Mouse (Mus musculus): ENCODE results near the gene Rad51b.

Gene Rad51b

DNA sequence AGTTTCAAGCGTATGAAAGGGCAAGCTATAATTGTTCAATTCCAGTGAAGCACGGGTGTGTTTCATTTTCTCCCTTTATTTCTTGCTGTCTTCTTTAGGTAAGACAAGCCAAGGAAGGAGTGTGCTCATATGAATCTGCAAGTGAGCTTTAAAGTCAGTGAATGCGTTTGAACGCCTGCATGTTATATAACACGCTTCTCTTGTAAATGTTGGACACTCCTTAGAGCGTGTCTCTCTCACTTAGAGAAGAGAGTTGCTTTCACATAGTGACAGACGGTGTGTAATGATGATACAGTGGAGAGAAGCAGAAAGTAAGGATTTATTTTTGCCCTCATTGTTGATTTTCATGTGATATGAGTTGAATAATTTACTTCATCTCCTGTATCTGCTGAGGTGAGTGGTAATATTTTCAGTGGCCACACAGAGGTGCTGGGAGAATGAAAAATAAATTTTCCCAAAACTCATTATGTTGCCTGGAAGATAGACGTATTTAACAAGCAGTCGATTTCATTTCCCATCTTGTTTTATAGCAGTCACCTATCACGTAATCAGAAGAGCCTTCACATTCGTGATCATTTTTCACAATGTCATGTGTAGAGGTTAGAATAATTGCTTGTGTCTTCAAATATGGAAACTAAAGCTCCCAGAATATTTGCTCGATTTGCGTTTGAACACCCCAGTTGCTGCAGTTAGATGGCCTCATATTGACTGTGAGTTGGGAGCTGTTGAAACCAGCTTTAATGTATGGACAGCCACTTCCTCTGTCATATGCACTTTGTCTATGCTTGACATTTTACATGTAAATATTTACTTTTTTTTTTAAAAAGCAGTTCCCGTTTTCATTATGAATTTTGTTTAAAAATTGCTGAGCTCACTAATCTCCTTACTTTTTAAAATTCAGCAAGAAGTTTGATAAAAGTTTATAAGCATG lies 228.1 kb downstream of the Rad51b start:
- no peak for DNase-seq (ENCODE audit: low read depth in 2 of 2, low spot score in 2 of 2)

DNA sequence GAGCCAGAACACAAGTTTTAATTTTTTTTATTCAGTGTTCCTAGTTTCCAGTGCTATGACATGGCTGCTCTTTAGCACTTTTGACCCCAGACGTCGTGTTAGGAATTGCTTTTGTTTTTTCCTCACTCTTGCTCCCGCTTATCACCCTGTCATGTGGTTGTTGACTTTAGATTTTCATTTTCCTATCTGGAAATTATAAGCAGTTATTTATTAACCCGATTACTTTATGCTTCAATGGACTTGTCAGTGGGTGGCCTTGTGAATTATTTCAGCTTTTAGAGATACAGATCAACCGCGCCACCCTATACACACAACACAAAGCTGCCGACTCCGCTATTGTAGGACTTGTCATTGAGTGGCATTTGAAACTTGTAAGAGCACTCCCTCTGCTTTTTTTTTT lies 228.8 kb downstream of the Rad51b start:
- no peak for DNase-seq (ENCODE audit: low read depth in 2 of 2, low spot score in 2 of 2)

DNA sequence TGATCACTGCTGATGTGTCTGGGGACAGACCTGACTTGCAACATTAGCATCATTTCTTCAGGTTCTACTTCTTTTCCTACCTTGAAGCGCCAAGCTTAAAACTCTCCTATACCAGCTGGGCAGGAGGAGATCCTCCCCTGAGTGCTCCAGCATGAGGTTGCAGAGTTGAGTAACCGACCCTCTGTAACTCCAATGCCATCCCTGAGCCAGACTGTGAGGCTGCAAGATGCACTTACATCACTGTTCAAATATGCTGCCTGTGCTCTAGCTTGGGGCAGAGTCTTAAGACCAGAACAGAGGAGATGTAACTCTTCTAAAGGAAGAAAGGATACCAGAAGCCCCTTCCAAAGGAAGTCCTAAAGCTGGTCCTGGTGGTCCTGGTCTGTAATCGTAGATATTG lies 230.1 kb downstream of the Rad51b start:
- DNase-seq (ENCODE audit: low read depth in 2 of 2, low spot score in 2 of 2), result no peak

DNA sequence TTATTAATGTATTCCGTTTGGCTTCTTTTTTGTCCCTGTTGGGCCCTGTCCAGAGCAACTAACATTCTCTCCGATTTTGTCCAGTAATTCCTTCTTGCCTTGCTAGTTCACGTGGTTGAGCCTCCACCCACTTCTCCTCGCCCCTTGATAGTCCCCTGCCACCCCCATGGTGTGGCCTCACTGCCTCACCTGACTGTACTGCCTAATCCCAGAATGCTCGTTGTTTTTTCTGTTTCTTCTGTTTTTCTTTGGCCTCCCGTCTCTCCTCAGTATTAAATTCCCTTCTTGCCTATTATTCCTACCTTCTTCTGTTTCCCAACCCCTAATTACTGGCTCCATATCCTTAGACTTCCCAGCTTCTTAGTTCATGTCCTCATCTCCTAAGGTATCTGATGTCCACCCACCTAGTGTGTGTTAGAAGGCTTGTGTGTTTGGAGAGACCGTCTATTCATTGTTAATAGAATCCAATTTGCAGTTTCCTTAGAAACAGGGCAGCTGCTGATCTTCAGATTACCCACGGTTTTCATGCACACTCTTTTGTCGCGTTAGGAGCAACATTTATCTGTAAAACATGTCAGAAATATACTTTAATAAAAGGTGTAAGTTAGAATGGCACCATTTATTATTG lies 233.3 kb downstream of the Rad51b start:
- no peak for DNase-seq (ENCODE audit: low read depth in 2 of 2, low spot score in 2 of 2)

DNA sequence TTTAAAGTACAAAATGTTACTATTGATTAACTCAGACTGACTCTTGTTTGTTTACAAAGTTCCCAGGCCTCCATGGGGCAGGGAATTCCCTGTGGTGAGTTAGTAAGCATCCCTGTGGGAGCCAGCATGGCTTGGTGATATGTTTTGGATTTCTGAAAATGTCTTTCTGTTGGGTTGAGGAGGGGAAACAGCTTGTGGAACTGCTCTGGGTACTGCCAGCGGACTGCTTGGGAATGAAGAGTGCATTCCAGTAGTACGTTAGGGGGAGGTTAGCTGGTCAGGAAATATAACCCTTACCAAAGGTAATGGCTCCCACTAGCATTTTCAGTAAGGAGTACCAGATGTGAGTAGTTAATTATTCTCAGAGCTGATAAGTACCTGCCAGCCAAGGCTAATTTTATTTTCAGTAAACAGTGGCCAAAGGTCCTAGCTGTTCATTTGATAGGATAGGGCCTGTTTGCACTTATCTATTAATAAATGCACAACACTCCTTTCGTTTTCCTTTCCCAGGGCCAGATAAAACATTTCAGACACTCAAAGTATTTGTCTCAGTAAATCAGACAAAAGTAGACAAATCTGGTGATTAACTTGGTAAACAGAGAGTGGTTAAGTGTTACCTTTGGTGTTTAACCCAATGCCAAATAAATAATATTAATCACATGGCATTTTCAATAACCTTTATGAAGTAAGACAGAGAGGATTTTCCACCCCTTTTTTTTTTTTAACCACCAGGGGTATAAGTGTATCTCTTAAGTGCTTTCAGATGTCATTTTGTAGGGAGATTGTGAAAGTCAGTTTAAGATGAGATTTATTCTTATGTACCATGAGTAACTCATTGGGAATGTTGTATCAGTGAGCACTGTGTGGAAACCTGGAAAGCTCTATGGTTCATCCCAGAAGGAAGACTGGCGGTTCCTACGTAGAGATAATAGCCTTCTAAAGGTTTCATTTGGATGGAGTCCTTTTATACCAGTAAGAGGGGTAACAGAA lies 235.0 kb downstream of the Rad51b start:
- no peak for DNase-seq (ENCODE audit: low read depth in 2 of 2, low spot score in 2 of 2)

DNA sequence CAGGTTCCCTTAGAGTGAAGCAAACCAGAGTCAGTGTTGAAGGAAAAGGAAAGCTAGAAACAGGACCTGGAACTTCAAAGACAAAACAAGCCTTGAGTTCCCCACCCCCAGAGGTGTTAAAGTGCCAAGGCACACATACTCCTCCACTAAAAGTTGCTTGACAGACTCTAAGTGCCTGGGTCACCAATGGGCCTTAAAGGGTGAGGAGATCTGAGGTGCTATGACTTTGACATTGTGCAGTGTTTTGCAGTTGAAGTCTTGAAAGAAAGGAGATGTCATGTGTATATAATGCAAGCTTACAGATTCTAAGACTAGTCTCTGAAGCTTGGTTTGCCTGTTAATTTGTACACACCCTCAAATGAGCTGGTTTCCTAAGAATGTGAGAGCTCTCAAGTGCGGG lies 237.7 kb downstream of the Rad51b start:
- no peak for DNase-seq (ENCODE audit: low read depth in 2 of 2, low spot score in 2 of 2)

DNA sequence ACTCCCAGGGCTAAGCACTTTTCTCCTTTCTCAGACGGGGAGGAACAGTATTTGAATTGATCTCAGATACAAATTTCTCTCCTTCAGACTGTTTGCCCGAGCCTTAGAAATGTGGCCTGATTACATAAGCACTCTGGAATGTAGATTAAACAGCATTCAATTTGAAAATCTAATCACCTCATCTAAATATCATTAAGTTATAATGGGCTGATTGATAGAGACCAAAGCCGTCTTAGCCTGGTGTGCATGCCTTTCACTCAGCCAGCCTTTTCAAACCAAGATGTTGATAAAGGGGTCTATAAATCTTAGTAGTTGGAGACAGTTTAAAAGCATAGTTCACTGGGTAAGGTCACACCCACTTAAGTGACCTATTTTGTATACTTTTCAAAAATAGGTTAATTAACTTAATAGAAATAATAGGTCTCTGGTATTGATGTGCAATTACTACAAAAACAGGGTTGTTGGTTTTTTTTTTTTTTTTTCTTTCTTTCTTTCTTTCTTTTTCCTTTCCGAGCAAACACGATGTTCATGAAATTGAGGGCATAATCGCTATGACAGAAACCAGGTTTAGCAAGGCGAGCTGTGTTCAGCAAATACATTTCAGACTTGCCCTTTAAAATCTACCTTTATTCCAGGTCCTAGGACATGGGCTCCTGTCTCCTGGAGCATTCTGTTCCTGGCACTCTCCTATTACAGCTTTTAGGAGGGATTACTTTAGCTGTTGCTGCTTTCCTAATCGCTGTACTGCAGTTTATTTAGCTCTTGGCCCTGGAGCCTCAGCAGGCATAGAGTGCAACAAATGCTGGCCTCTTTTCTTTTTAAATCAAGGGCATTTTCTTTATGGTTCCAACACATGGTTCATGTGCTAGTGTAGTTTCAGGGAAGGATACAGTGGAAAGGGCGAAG lies 238.7 kb downstream of the Rad51b start:
- no peak for DNase-seq (ENCODE audit: low read depth in 2 of 2, low spot score in 2 of 2)

DNA sequence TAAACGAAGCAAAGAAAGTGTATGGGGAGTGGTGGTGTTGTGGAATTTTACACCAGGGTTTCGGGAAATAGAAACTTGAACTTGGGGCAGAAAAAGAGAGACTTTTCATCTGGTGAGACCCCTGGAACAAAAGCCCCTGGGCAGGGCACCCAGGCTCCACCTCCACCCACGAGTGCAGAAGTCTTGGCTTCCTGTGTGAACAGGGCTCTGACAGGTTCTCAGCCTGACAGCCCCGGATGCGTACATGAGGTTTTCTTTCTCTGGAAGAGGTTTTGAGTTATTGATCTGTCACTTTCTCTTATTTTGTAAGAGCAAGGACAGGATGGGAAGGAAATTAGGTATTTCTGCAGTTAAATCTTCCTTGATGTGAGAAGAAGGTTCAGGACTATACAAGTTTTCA lies 243.1 kb downstream of the Rad51b start:
- no peak for DNase-seq (ENCODE audit: low read depth in 2 of 2, low spot score in 2 of 2)

DNA sequence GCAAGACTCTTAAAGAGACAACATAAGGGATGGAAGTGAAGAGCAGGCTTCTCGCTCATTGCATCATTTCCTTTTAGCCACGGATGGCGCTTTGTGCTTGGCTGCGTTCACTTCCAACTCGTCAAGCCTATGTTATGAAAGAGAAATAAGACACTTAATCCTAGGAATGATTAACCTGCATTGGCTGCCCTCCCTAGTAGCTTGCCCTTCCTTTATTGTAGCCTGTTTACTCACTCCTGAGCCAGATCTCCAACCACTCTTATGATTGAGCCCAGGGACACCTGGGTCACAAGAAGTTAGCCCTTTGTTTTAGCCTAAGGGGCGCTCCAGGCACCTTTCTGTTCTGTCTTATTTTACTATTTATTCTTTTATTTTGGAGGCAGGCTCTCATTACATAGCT lies 244.5 kb downstream of the Rad51b start:
- DNase-seq (ENCODE audit: low read depth in 2 of 2, low spot score in 2 of 2), result no peak

DNA sequence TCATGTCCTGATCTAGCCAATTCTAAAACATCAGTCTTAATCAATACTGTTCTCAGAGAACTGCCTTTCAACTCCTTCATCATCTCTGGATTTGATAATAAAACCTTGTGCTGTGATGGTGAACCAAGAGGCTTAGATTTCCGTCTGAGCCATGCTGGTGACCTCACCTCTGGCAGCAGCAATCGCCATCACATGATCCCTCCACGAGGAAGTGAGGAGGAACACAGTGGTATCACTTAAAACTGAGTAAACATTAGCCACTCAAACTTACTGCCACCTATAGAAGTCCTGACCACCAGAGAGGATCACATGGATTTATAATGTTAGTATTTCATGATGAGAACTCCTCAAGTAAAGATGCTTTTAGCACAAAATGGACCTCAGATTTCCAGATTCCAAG lies 248.0 kb downstream of the Rad51b start:
- DNase-seq (ENCODE audit: low read depth in 2 of 2, low spot score in 2 of 2), result no peak

DNA sequence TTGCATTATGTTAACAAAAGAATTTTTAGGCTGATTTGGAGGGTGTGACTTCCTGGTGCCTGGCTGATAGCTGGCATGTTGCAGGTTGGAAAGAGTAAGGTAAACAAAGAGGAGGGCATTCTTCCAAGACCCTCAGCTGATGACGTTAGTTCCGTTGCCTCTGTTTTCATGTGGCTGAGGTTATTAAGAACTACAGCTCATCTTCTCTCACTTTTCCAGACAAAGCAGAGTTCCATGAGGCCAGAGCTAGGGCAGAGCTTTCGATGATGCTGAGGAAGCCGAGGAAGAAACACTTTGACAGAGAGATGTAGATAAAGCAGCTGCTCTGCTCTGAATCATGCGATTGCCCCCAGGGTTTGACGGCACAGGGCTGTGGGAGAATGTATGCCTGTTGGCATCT lies 250.5 kb downstream of the Rad51b start:
- DNase-seq (ENCODE audit: low read depth in 2 of 2, low spot score in 2 of 2), result no peak

DNA sequence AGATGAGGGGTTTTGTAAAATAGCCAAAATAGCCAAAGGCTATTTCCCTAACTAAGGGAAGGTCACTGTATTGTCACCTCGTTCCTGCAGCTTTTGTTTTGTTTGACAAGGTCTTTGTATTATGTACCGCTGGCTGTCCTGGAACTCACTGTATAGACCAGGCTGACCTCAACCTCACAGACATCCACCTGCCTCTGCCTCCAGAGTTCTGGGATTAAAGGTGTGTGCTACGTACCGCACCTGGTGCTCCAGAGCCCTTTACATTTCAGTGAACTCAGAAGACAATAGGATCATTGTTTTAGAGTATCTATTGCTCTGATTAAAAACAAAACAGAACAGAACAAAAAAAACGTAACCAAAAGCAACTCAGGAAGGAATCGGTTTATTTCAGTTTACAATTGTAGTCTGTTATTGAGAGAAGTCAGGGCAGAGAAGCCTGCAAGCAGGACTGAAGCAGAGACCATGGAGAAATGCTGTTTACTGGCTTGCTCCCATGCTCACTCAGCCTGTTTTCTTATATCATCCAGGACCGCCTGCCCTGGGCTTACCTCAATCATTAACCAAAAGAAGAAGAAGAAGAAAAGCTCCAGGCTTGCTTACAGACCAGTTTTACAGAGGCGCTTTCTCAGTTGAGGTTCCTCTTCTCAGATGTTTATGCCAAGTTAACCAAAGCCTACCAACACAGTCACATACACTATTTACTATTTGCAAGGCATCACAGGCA lies 251.7 kb downstream of the Rad51b start:
- DNase-seq (ENCODE audit: low read depth in 2 of 2, low spot score in 2 of 2), result no peak

DNA sequence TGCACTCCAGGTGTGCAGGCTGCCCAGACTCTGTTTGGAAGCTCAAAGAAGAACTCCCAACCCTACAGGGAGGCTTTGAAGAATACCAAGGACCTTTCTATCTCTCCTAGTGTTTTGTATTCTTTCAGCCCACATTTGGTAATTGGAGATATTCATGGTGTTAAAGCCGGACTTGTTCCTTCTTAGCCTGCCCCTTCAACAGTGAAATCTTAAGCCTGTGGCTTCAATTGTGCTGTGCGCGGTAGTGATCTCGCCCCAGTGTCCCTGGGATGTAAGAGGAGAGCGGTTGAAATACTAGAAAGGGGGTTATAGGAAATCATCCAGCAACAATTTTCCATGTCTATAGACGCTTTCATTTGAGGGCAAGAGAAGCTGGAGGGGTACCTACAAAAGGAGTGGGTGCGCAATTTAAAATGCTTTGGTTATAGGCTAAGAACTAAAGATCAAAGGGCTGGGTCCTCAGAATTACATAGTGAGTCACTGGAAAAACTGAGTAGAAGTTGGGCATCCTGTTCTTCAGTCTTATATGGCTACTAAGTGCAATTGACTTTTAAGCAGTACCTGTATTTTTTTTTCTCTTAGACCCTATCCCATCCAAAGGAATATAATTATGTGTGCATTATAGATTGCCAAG lies 253.1 kb downstream of the Rad51b start:
- DNase-seq (ENCODE audit: low read depth in 2 of 2, low spot score in 2 of 2), result no peak

DNA sequence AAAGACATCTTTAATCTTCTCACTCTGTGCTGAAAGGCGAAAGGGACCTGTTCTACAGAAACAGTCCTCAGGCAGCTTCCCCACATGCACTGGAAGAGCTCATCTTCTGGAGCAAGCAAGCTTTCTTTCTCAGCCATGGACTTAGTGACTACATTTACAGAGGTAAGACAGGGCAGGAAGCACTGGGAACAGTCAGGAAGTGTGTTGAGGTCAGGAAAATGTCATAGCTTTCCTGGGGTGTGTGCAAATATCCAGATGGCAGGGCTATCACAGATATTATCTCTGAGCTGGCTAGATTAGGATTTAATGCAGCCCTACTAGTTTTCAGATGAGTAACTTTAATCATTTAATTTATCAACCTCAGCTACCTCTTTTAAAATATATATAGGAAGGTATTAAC lies 254.2 kb downstream of the Rad51b start:
- DNase-seq (ENCODE audit: low read depth in 2 of 2, low spot score in 2 of 2), result no peak

DNA sequence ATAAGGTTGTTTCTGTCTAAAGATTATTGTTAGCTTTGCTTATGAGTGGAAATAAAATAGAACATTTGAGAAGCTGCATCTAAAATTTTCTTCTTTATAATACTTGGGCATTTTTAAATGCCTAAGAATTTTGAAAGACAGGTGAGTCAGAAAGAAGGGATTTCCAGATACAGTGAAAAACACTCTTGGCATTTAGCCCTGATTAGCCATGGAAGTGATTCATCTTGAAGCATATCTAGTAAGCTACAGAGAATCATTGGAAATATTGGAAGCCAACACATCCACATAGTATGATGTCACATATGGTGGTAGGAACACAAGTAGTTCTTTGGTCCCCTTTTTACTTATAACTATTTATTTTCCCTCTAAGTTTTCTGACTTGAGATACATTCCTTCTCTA lies 256.0 kb downstream of the Rad51b start:
- DNase-seq (ENCODE audit: low read depth in 2 of 2, low spot score in 2 of 2), result no peak

DNA sequence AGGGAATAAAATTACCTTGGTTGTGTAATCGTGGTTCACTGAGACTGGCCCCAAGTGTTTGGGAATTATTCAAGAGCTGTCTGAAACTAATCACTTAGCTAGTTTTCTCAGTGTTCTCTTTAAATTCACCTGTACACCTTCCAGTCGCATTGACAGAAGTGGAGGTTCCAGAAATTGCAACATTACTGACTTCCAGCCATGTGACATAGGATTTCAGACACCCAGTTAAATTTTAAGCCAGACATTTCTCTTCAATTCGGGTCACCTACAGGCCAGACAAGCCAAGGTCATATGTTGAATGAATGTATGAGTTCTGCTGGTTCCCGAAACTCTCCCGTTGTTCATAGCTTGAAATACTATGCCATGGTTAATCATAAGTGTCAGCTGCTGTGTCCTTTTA lies 260.8 kb downstream of the Rad51b start:
- no peak for DNase-seq (ENCODE audit: low read depth in 2 of 2, low spot score in 2 of 2)

DNA sequence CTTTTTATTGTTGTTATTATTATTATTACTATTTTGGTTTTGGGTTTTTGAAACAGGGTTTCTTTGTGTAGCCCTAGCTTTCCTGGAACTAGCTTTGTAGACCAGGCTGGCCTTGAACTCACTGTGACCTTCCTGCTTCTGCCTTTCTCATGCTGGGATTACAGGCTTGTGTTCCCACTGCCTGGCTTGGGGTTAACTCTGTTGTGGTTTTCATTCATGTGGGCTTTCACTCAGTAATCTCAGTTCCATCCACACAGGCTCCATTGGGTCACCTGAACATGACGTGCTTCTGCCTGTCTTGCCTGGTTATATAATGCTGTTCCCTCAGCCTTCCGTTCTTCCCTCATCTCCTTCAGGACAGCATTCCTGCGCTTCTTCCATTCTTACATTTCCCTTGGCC lies 261.6 kb downstream of the Rad51b start:
- no peak for DNase-seq (ENCODE audit: low read depth in 2 of 2, low spot score in 2 of 2)

DNA sequence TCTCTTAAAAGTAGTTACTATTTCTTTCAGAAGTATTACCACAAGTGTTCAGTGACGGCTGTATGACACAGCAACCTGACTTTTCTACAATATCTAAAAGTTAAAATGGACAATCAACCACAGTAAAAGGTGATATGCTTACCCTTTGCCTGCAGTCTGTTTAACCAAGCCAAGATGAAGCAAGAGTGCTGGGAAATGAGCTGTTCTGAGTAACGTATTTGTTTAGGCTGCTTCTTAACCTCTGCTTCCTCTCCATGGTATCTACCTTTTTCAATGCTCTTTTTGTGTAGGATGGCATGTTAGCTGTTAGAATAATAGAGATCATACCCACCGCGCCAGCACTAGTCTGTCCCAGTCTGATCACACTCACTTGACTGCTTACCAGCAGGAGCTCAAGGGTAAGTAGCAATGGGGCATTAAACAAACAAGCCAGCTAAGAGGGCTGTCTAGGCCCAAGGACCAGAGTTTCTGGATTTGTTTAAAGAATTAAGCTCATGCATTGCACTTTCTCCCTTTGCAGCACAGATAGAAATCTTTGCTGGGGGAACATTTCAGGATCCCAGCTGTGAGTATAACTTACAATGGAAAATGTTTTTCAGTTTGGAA lies 262.4 kb downstream of the Rad51b start:
- DNase-seq (ENCODE audit: low read depth in 2 of 2, low spot score in 2 of 2), result no peak
